13 mouse cellular contexts compared by ENCODE assay signal in the genomic region with DNA sequence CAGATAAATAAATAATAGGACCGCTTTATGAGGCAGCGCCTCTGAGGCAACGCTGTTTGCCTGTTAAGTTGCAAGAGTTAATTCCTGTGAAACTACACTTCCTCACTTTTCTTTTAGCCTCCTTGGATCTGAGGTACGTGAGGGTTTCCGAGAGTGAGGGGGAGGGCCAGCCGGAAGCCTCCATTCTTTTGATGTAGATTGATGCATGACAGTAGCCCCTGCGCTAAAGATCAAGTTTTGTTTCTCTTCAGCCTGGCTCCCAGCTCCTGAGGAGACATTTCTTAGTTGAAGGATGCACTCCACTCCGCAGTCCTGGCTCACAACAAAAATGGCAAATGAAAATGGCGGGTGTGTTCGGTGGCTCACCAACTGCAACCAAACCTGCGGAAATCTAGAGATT.
DNase-seq lines count a peak whose midpoint lies in the region; ATAC-seq lines count a peak whose summit lies in the region.
"Had no signal": no experiment of that assay in that cellular context is flagged by ENCODE, and none has a peak within 500 bp of the region (broad histone marks: within the 10 kb centered on the region; RNA-seq: fewer than 3 reads in every experiment).

No protein-coding gene starts in this region.

- no peaks in the 10 kb centered on the region for H3K36me3 ChIP-seq in hindbrain, embryonic 15.5 days
- no peaks in the 10 kb centered on the region for H3K36me3 ChIP-seq in midbrain, embryonic 16.5 days (ENCODE audit: control insufficient read depth, insufficient read depth, low read length)

- H3K4me1 ChIP-seq in hindbrain, embryonic 15.5 days (replicated peaks): peaks cover 36% of the 10 kb centered on the region
- H3K4me1 ChIP-seq in midbrain, embryonic 16.5 days (ENCODE audit: control insufficient read depth, insufficient read depth, low read length): peaks cover 15% of the 10 kb centered on the region

- H3K27ac ChIP-seq in hindbrain, embryonic 15.5 days (replicated peaks): no peak overlapping the region
- no peak overlapping the region for H3K27ac ChIP-seq in midbrain, embryonic 16.5 days (ENCODE audit: low read length)

- 0 out of 2 replicates have a peak, but pooled peaks have one; percentile 9 for ATAC-seq in hindbrain, embryonic 15.5 days (ENCODE audit: low FRiP score, low read depth)
- ATAC-seq in midbrain, embryonic 16.5 days: 0 out of 2 replicates have a peak, but pooled peaks have one; percentile 48
- ATAC-seq in CD4-positive, CD25-positive, alpha-beta regulatory T cell, adult 4 months: no peak

- DNase-seq in embryo, embryonic 10 days (ENCODE audit: low spot score): peak; percentile 47
- no peak for DNase-seq in embryo, embryonic 10.5 days (ENCODE audit: low spot score)
- peak; percentile 71 for DNase-seq in ES-CJ7 (ENCODE audit: low read depth, low spot score)
- no peak for DNase-seq in layer of hippocampus, adult 8-10 months (ENCODE audit: low spot score in 2 of 2)
- no peak for DNase-seq in left cerebral cortex, adult 18-20 months (ENCODE audit: low spot score in 2 of 2)
- DNase-seq: adrenal gland, adult 2 months; heart, adult 11 months; heart, postnatal 36 days; lung, embryonic 14.5 days; thymus, adult 2 months had no signal

- peak overlapping the region; percentile 36 for H3K4me2 ChIP-seq in hindbrain, embryonic 15.5 days
- H3K4me2 ChIP-seq in midbrain, embryonic 16.5 days (ENCODE audit: low read length): peak overlapping the region; percentile 31; the same call in 1 of the 2 replicates
- H3K4me2 ChIP-seq: lung, embryonic 14.5 days had no signal

- no peak overlapping the region for H3K4me3 ChIP-seq in hindbrain, embryonic 15.5 days
- no peak overlapping the region; the same call in 1 of the 2 replicates for H3K4me3 ChIP-seq in midbrain, embryonic 16.5 days (ENCODE audit: low read depth, low read length)

- WGBS in hindbrain, embryonic 15.5 days: 23% methylated on average over 11 of the region's 11 CpGs
- 36% methylated on average over 11 of the region's 11 CpGs for WGBS in midbrain, embryonic 16.5 days

- no peak overlapping the region for H3K9ac ChIP-seq in hindbrain, embryonic 15.5 days
- H3K9ac ChIP-seq in midbrain, embryonic 16.5 days (ENCODE audit: low read depth, low read length): no peak overlapping the region
- H3K9ac ChIP-seq: lung, embryonic 14.5 days had no signal

- no peaks in the 10 kb centered on the region for H3K9me3 ChIP-seq in hindbrain, embryonic 15.5 days
- H3K9me3 ChIP-seq in midbrain, embryonic 16.5 days (replicated peaks; ENCODE audit: control insufficient read depth, low read length, poor library complexity, severe bottlenecking): no peaks in the 10 kb centered on the region

- H3K27me3 ChIP-seq in hindbrain, embryonic 15.5 days: no peaks in the 10 kb centered on the region
- H3K27me3 ChIP-seq in midbrain, embryonic 16.5 days (ENCODE audit: control insufficient read depth, insufficient read depth, low read depth, low read length): no peaks in the 10 kb centered on the region

Comparison
In these comparisons a context has a peak if more than half of its experiments do, and no peak if none do; other contexts are left out.
1. DNase-seq: peak in embryo, embryonic 10 days (single experiment) and ES-CJ7 (single experiment); none in embryo, embryonic 10.5 days (single experiment), layer of hippocampus, adult 8-10 months (0 of 2) and left cerebral cortex, adult 18-20 months (0 of 2).